Mouse (Mus musculus): ENCODE data around the gene Txnrd3. TPM values are rescaled to one million over a fixed set of nuclear protein-coding genes. Genes with fewer than 3 reads are reported as not detected.

The Txnrd3 gene
- total and polyA plus RNA-seq, 2 experiments from 2014 or later, result 15.0 to 18.8 TPM

- Histone ChIP-seq H3K9me3 (ENCODE audit: low read length) (no peaks in the 10 kb centered on the region), H3K27me3 (ENCODE audit: insufficient read depth, low read length) (no peaks in the 10 kb centered on the region), H3K9ac (replicated peaks; ENCODE audit: low read length) (no peak overlapping the region), H3K4me2 (ENCODE audit: low read depth, low read length) (no peak overlapping the region), H3K4me3 (ENCODE audit: low read length) (no peak overlapping the region), H3K36me3 (ENCODE audit: insufficient read depth, low read length) (peaks cover 5% of the 10 kb centered on the region; the same call in 1 of the 2 replicates), H3K4me1 (ENCODE audit: insufficient read depth, low read length) (no peaks in the 10 kb centered on the region), H3K27ac (no peak overlapping the region)
- no peak for TF ChIP-seq CTCF (IDR thresholded peaks at IDR 0.05; ENCODE audit: low read depth)
- ATAC-seq (no peak), DNase-seq (ENCODE audit: low spot score) (no peak)
- 60% methylated on average over 8 of the region's 8 CpGs for WGBS
Observed at GRCm38 (mm10) chr6:89665155-89665554, 21.4 kb downstream of the Txnrd3 start.

DNA sequence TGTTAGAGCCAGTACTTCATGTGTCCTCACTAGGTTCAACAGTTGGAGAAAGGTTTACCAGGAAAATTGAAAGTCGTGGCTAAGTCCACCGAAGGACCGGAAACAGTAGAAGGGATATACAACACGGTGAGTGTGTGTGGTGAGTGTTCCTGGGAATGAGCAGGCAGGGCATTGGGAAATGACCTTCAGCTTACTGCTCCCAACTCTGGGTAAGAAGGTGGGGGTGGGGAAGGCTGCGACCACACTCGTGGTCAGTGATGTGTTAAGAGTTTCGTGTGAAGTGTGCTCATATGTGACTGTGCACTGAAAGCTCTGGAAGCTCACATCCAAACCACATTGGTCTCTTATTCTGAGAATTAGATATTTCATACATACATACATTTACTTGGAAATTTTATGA lies 21.9 kb downstream of the Txnrd3 start:
- 82% methylated on average over 7 of the region's 7 CpGs for WGBS
- DNase-seq (ENCODE audit: low spot score) (no peak), ATAC-seq (no peak)
- H3K36me3 ChIP-seq (ENCODE audit: insufficient read depth, low read length), result peaks cover 5% of the 10 kb centered on the region; the same call in 1 of the 2 replicates
- no peaks in the 10 kb centered on the region for H3K4me1 ChIP-seq (ENCODE audit: insufficient read depth, low read length)
- no peak overlapping the region for H3K9ac ChIP-seq (replicated peaks; ENCODE audit: low read length)
- TF ChIP-seq CTCF (IDR thresholded peaks at IDR 0.05; ENCODE audit: low read depth), result no peak
- H3K27ac ChIP-seq, result no peak overlapping the region
- no peak overlapping the region for H3K4me2 ChIP-seq (ENCODE audit: low read depth, low read length)
- H3K9me3 ChIP-seq (ENCODE audit: low read length), result no peaks in the 10 kb centered on the region
- H3K4me3 ChIP-seq (ENCODE audit: low read length), result no peak overlapping the region
- H3K27me3 ChIP-seq (ENCODE audit: insufficient read depth, low read length), result no peaks in the 10 kb centered on the region

GRCm38 (mm10) chr6:89666976-89667375 lies 23.2 kb downstream of the Txnrd3 start:
- Histone ChIP-seq H3K27me3 (ENCODE audit: insufficient read depth, low read length) (no peaks in the 10 kb centered on the region), H3K9me3 (ENCODE audit: low read length) (no peaks in the 10 kb centered on the region), H3K4me1 (ENCODE audit: insufficient read depth, low read length) (no peaks in the 10 kb centered on the region), H3K27ac (no peak overlapping the region), H3K9ac (replicated peaks; ENCODE audit: low read length) (no peak overlapping the region), H3K36me3 (ENCODE audit: insufficient read depth, low read length) (peaks cover 5% of the 10 kb centered on the region; the same call in 1 of the 2 replicates), H3K4me2 (ENCODE audit: low read depth, low read length) (no peak overlapping the region), H3K4me3 (ENCODE audit: low read length) (no peak overlapping the region)
- WGBS, result 75% methylated on average over 3 of the region's 3 CpGs
- DNase-seq (ENCODE audit: low spot score) (no peak), ATAC-seq (no peak)
- no peak for TF ChIP-seq CTCF (IDR thresholded peaks at IDR 0.05; ENCODE audit: low read depth)

GRCm38 (mm10) chr6:89669556-89669955 lies 25.8 kb downstream of the Txnrd3 start:
- Histone ChIP-seq H3K4me1 (ENCODE audit: insufficient read depth, low read length) (0 out of 2 replicates have a peak, but pooled peaks cover 3% of the 10 kb centered on the region), H3K4me2 (ENCODE audit: low read depth, low read length) (no peak overlapping the region), H3K9ac (replicated peaks; ENCODE audit: low read length) (no peak overlapping the region), H3K27me3 (ENCODE audit: insufficient read depth, low read length) (no peaks in the 10 kb centered on the region), H3K4me3 (ENCODE audit: low read length) (no peak overlapping the region), H3K27ac (no peak overlapping the region), H3K36me3 (ENCODE audit: insufficient read depth, low read length) (no peaks in the 10 kb centered on the region; the same call in 1 of the 2 replicates), H3K9me3 (ENCODE audit: low read length) (no peaks in the 10 kb centered on the region)
- WGBS, result 84% methylated on average over 6 of the region's 6 CpGs
- TF ChIP-seq CTCF (IDR thresholded peaks at IDR 0.05; ENCODE audit: low read depth), result no peak
- DNase-seq (ENCODE audit: low spot score), result no peak
- no peak for ATAC-seq

GRCm38 (mm10) chr6:89671431-89671830 lies 27.6 kb downstream of the Txnrd3 start:
- H3K9me3 ChIP-seq (ENCODE audit: low read length), result no peaks in the 10 kb centered on the region
- no peak overlapping the region for H3K4me2 ChIP-seq (ENCODE audit: low read depth, low read length)
- H3K4me3 ChIP-seq (ENCODE audit: low read length), result no peak overlapping the region
- DNase-seq (ENCODE audit: low spot score), result no peak
- 0 out of 2 replicates have a peak, but pooled peaks cover 3% of the 10 kb centered on the region for H3K4me1 ChIP-seq (ENCODE audit: insufficient read depth, low read length)
- WGBS, result 75% methylated on average over 6 of the region's 6 CpGs
- H3K9ac ChIP-seq (replicated peaks; ENCODE audit: low read length), result no peak overlapping the region
- no peaks in the 10 kb centered on the region for H3K27me3 ChIP-seq (ENCODE audit: insufficient read depth, low read length)
- no peak for TF ChIP-seq CTCF (IDR thresholded peaks at IDR 0.05; ENCODE audit: low read depth)
- ATAC-seq, result no peak
- H3K36me3 ChIP-seq (ENCODE audit: insufficient read depth, low read length), result no peaks in the 10 kb centered on the region; the same call in 1 of the 2 replicates
- H3K27ac ChIP-seq, result no peak overlapping the region

DNA sequence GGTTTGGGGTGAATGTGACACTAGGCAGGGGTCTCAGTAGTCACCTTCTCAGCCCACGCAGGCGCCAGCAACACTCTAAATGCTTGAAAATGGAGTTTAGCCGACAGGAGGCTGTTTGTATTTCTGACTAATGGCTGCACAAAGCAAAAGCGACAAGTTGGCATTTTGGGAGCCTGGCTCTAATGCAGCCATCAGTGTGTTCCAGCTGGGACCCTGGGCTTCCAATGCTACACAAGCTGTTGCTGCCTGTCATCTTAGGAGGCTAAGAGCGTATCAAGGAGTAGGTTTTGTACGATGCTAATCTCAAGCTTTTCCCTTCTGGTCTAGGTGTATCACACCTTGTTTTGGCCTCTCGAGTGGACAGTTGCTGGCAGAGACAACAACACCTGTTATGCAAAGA lies 28.9 kb downstream of the Txnrd3 start:
- H3K4me2 ChIP-seq (ENCODE audit: low read depth, low read length), result no peak overlapping the region
- DNase-seq (ENCODE audit: low spot score), result peak; percentile 83
- no peak for TF ChIP-seq CTCF (IDR thresholded peaks at IDR 0.05; ENCODE audit: low read depth)

DNA sequence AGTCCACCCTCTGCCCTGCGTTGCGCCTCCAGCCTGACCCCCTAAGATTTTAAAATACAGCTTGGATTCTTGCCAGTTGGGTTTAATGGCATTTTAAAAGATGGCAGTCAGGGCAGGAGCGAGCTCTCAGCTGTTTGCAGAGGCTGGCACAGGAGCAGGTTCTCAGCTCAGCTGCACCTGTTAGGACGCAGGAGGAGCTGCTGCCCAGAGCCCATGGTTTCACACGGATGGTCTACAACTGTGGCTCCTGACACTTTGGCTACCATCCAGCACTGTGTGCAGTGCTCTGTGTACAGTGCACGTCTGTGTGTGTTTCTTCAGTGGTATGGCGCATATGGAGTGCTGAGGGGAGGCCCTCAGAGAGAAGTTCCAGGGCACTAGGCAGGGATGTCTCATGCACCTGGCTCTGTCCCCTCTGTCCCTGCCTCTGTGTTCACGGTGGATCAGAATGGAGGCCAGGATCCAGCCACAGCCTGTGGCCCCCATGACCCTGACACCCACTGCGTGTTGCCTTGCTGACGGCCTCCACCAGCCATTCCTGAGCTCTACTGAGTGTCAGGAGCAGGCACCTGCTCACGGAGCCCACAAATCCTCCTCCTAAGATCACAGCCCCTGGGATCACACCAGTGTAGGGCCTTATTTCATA lies 29.5 kb downstream of the Txnrd3 start:
- Histone ChIP-seq H3K4me1 (ENCODE audit: insufficient read depth, low read length) (0 out of 2 replicates have a peak, but pooled peaks cover 3% of the 10 kb centered on the region), H3K4me2 (ENCODE audit: low read depth, low read length) (no peak overlapping the region), H3K27me3 (ENCODE audit: insufficient read depth, low read length) (no peaks in the 10 kb centered on the region), H3K4me3 (ENCODE audit: low read length) (no peak overlapping the region), H3K36me3 (ENCODE audit: insufficient read depth, low read length) (no peaks in the 10 kb centered on the region; the same call in 1 of the 2 replicates), H3K27ac (peak overlapping the region; percentile 56), H3K9ac (replicated peaks; ENCODE audit: low read length) (no peak overlapping the region), H3K9me3 (ENCODE audit: low read length) (no peaks in the 10 kb centered on the region)
- ATAC-seq, result peak; percentile 75
- WGBS, result 60% methylated on average over 11 of the region's 11 CpGs
- peak; percentile 61 for DNase-seq (ENCODE audit: low spot score)
- TF ChIP-seq CTCF (IDR thresholded peaks at IDR 0.05; ENCODE audit: low read depth), result no peak

More for the DNA sequence above, 28.9 kb downstream of the Txnrd3 start:
- H3K9ac ChIP-seq (replicated peaks; ENCODE audit: low read length), result no peak overlapping the region
- peak overlapping the region; percentile 56 for H3K27ac ChIP-seq
- peak; percentile 74 for ATAC-seq
- H3K36me3 ChIP-seq (ENCODE audit: insufficient read depth, low read length), result no peaks in the 10 kb centered on the region; the same call in 1 of the 2 replicates
- H3K4me3 ChIP-seq (ENCODE audit: low read length), result no peak overlapping the region
- H3K4me1 ChIP-seq (ENCODE audit: insufficient read depth, low read length), result 0 out of 2 replicates have a peak, but pooled peaks cover 3% of the 10 kb centered on the region
- H3K9me3 ChIP-seq (ENCODE audit: low read length), result no peaks in the 10 kb centered on the region
- 59% methylated on average over 7 of the region's 7 CpGs for WGBS
- no peaks in the 10 kb centered on the region for H3K27me3 ChIP-seq (ENCODE audit: insufficient read depth, low read length)

Data from hindbrain, postnatal 0 days (tissue).